Mouse (Mus musculus) CD4-positive helper T cell, adult 2 months (primary cell): Measurements from ENCODE around the gene Phlpp1.
"Not testable (repeated sequence)": the region's sequence is repeated elsewhere in the genome, so short reads cannot be mapped to it uniquely, and the experiment has no call there.

Source experiments
- DNase-seq: peaks from one replicate; pipeline ENCODE4 v3.0.0-alpha.2; 2012; ENCODE audit warnings: low read depth, missing footprints, low spot score

The Phlpp1 gene

GRCm38 (mm10) chr1:106244245-106244644 lies 72.7 kb downstream of the Phlpp1 start:
- DNase-seq = no peak

- no peak for DNase-seq
These were observed 82.5 kb downstream of the Phlpp1 start for GRCm38 (mm10) chr1:106254047-106254446.

- no peak for DNase-seq
These were observed 85.6 kb downstream of the Phlpp1 start for GRCm38 (mm10) chr1:106257176-106257575.

GRCm38 (mm10) chr1:106268028-106268799 lies 96.7 kb downstream of the Phlpp1 start:
- DNase-seq = no peak

GRCm38 (mm10) chr1:106269337-106269736 lies 97.8 kb downstream of the Phlpp1 start:
- no peak for DNase-seq

GRCm38 (mm10) chr1:106272916-106273315 lies 101.4 kb downstream of the Phlpp1 start:
- no peak for DNase-seq

GRCm38 (mm10) chr1:106273801-106274200 lies 102.2 kb downstream of the Phlpp1 start:
- no peak for DNase-seq

GRCm38 (mm10) chr1:106274561-106275001 lies 103.0 kb downstream of the Phlpp1 start:
- DNase-seq = no peak

- no peak for DNase-seq
These were observed 103.6 kb downstream of the Phlpp1 start for GRCm38 (mm10) chr1:106275142-106275541.

GRCm38 (mm10) chr1:106275731-106276130 lies 104.2 kb downstream of the Phlpp1 start:
- no peak for DNase-seq

- no peak for DNase-seq
These were observed 105.3 kb downstream of the Phlpp1 start for GRCm38 (mm10) chr1:106276824-106277223.

GRCm38 (mm10) chr1:106277286-106277685 lies 105.7 kb downstream of the Phlpp1 start:
- no peak for DNase-seq

- DNase-seq = no peak
These were observed 107.1 kb downstream of the Phlpp1 start for GRCm38 (mm10) chr1:106278552-106279060.

- no peak for DNase-seq
These were observed 108.0 kb downstream of the Phlpp1 start for GRCm38 (mm10) chr1:106279404-106280123.

GRCm38 (mm10) chr1:106280171-106280913 lies 108.8 kb downstream of the Phlpp1 start:
- no peak for DNase-seq

- no peak for DNase-seq
These were observed 115.3 kb downstream of the Phlpp1 start for GRCm38 (mm10) chr1:106286815-106287214.

- DNase-seq = no peak
These were observed 117.5 kb downstream of the Phlpp1 start for GRCm38 (mm10) chr1:106289065-106289464.

- no peak for DNase-seq
These were observed 118.0 kb downstream of the Phlpp1 start for GRCm38 (mm10) chr1:106289580-106289979.

- no peak for DNase-seq
These were observed 138.0 kb downstream of the Phlpp1 start for GRCm38 (mm10) chr1:106309394-106310039.

- DNase-seq = no peak
These were observed 138.7 kb downstream of the Phlpp1 start for GRCm38 (mm10) chr1:106310285-106310684.

GRCm38 (mm10) chr1:106311830-106312229 lies 140.3 kb downstream of the Phlpp1 start:
- not testable (repeated sequence) for DNase-seq
